8 mouse cellular contexts compared by ENCODE assay signal in the genomic region with DNA sequence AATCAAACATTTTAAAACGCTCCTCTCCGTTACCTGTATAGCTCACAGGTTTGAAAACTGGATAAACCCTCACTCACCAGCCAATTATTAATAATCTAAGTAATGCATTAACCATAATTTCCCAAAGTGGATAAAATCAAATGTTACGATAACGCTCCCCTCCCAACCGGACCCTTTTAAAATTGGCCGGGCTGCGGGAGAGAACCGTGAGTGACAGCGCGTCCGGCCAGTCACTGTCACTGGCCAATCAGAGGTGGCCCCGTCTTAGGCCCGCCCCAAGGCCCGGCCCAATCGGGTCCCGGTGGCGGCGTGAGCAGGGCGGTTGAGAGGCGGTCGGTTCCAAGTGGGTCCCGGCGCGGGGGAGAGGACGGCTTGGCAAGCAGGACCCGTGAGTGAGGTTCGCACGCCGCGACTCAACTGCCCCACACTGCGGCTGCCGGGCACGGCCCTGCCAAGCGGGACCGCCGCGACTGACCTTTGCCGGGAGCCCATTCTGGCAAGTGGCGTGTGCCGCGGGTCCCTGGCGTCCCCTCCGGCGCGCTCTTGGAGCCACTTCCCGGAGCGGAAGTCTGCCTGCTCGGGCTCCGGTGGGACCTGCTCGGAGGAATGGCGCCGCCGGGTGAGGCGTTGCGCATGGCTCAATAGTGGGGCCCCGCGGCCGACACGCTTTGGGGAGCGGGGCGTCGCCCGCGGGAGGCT. TPM values are rescaled to one million over a fixed set of nuclear protein-coding genes. Genes with fewer than 3 reads are reported as not detected.
DNase-seq lines count a peak whose midpoint lies in the region; ATAC-seq and TF ChIP-seq lines count a peak whose summit lies in the region.

A gene (plus strand): TSS at position 301 of the 699 bp plus-strand sequence.

- ATAC-seq in frontal cortex, adult (ENCODE audit: low TSS enrichment) = peak; percentile 98
- peak; percentile 100 for ATAC-seq in lung, postnatal 0 days

- H3K9me3 ChIP-seq in hindbrain, embryonic 10.5 days = no peaks in the 10 kb centered on the region
- H3K9me3 ChIP-seq in lung, postnatal 0 days (ENCODE audit: low read length) = no peaks in the 10 kb centered on the region

- peak within 1 kb of the TSS; percentile 74 for H3K4me2 ChIP-seq in lung, postnatal 0 days (replicated peaks; ENCODE audit: low read depth, low read length)

- peaks cover 27% of the 10 kb centered on the region for H3K36me3 ChIP-seq in hindbrain, embryonic 10.5 days
- H3K36me3 ChIP-seq in lung, postnatal 0 days (ENCODE audit: insufficient read depth, low read length) = no peaks in the 10 kb centered on the region; the same call in 1 of the 2 replicates

- no peak for TF ChIP-seq CTCF in lung, postnatal 0 days (IDR thresholded peaks at IDR 0.05)

- H3K9ac ChIP-seq in lung, postnatal 0 days (replicated peaks; ENCODE audit: low read depth) = peak within 1 kb of the TSS; percentile 88

- peak; percentile 96 for DNase-seq in MN1 (ENCODE audit: low spot score)
- peak; percentile 95 for DNase-seq in cerebellum, adult 9-10 months
- DNase-seq in hindbrain, embryonic 10.5 days (ENCODE audit: low spot score) = peak; percentile 97
- DNase-seq in layer of hippocampus, adult 9-11 months = peak; percentile 96
- peak; percentile 97 for DNase-seq in lung, postnatal 0 days (ENCODE audit: low spot score)
- DNase-seq in ovary, postnatal 14 days (ENCODE audit: low spot score) = peak; percentile 92
- peak; percentile 97 for DNase-seq in thymus, postnatal 14 days

- peak within 1 kb of the TSS; percentile 96 for H3K27ac ChIP-seq in hindbrain, embryonic 10.5 days
- peak within 1 kb of the TSS; percentile 92 for H3K27ac ChIP-seq in lung, postnatal 0 days (ENCODE audit: low read length)

- WGBS in hindbrain, embryonic 10.5 days = under 1% methylated on average over 64 of the region's 64 CpGs
- WGBS in lung, postnatal 0 days = 1% methylated on average over 60 of the region's 64 CpGs

- no peak for TF ChIP-seq EP300 in lung, postnatal 0 days (IDR thresholded peaks at IDR 0.05)

- peak within 1 kb of the TSS; percentile 85 for H3K4me3 ChIP-seq in hindbrain, embryonic 10.5 days
- H3K4me3 ChIP-seq in lung, postnatal 0 days (ENCODE audit: low read depth, low read length) = peak within 1 kb of the TSS; percentile 69

- peaks cover 24% of the 10 kb centered on the region for H3K4me1 ChIP-seq in hindbrain, embryonic 10.5 days (replicated peaks)
- H3K4me1 ChIP-seq in lung, postnatal 0 days (ENCODE audit: insufficient read depth, low read depth, low read length) = peaks cover 9% of the 10 kb centered on the region; the same call in 1 of the 2 replicates

- H3K27me3 ChIP-seq in hindbrain, embryonic 10.5 days (ENCODE audit: insufficient read depth, poor library complexity, severe bottlenecking) = no peaks in the 10 kb centered on the region
- no peaks in the 10 kb centered on the region for H3K27me3 ChIP-seq in lung, postnatal 0 days (replicated peaks; ENCODE audit: insufficient read depth, low read length)

RNA-seq across cellular contexts. Expression of the gene that starts here (rescaled TPM):
- polyA plus RNA-seq in hindbrain, embryonic 10.5 days (2016; fragmentation: Nextera tagmentation; extraction: Ambion mirVana) = 273 and 275 TPM in 2 replicates
- polyA plus RNA-seq in lung, postnatal 0 days (2015; fragmentation: Nextera tagmentation; extraction: Ambion mirVana) = 163 and 168 TPM in 2 replicates

Comparison
In these comparisons a context has a peak if more than half of its experiments do, and no peak if none do; other contexts are left out.
1. Peak in every context shown above with its lines: DNase-seq, ATAC-seq, H3K4me3 ChIP-seq and H3K27ac ChIP-seq.